ENCODE assay signal across 8 mouse cellular contexts in genomic region chr14:8080165-8080679, GRCm38 (mm10). TPM values are rescaled to one million over a fixed set of nuclear protein-coding genes. Genes with fewer than 3 reads are reported as not detected.
DNase-seq lines count a peak whose midpoint lies in the region; ATAC-seq lines count a peak whose summit lies in the region.

Gene Rpp14 (plus strand): TSS chr14:8080367.

- ATAC-seq in common myeloid progenitor, adult 5-6 weeks (replicated peaks; ENCODE audit: low read depth, poor library complexity, severe bottlenecking) = peak; percentile 97
- ATAC-seq in megakaryocyte progenitor cell, adult 5-6 weeks (replicated peaks; ENCODE audit: poor library complexity) = peak; percentile 95

- DNase-seq in ZHBTc4 (ENCODE audit: low read depth, low spot score) = peak; percentile 98
- DNase-seq in gastrocnemius, adult 8-10 months (ENCODE audit: low spot score in 2 of 2) = peak; percentile 89 to 91
- DNase-seq in induced T-regulatory cell, adult 2 months (ENCODE audit: low read depth) = peak; percentile 98
- DNase-seq in left cerebral cortex, adult 9 months (ENCODE audit: low spot score in 2 of 2) = peak; percentile 88 to 97
- peak; percentile 98 for DNase-seq in right cerebral cortex, postnatal 14 days
- peak; percentile 93 to 94 for DNase-seq in urinary bladder, postnatal 36 days (ENCODE audit: low spot score in 2 of 2)

RNA-seq across cellular contexts. Expression of gene Rpp14, which starts in this region (rescaled TPM):
- total RNA-seq in common myeloid progenitor, adult 5-6 weeks (2017) = 65.8 and 88.9 TPM in 2 replicates
- total RNA-seq in gastrocnemius, adult 8-10 months (2022) = 10 to 100 TPM; 31.3 to 35.1 (median 33.2) TPM
- 49.6 and 57.2 TPM in 2 replicates for total RNA-seq in megakaryocyte progenitor cell, adult 5-6 weeks (2015)
- total RNA-seq in megakaryocyte progenitor cell, adult 5-6 weeks (2017) = 67.5 and 78.5 TPM in 2 replicates

Comparison
In these comparisons a context has a peak if more than half of its experiments do, and no peak if none do; other contexts are left out.
1. Peak in every context shown above with its lines: DNase-seq and ATAC-seq.